Mouse (Mus musculus): ENCODE results near the gene Nectin2. TPM values are rescaled to one million over a fixed set of nuclear protein-coding genes. Genes with fewer than 3 reads are reported as not detected.
A peak's percentile ranks its signal among the peaks of the same experiment; 100 is the strongest.

Gene Nectin2
- polyA plus RNA-seq, 1 experiment from 2014 or later = 67.1 TPM

DNA sequence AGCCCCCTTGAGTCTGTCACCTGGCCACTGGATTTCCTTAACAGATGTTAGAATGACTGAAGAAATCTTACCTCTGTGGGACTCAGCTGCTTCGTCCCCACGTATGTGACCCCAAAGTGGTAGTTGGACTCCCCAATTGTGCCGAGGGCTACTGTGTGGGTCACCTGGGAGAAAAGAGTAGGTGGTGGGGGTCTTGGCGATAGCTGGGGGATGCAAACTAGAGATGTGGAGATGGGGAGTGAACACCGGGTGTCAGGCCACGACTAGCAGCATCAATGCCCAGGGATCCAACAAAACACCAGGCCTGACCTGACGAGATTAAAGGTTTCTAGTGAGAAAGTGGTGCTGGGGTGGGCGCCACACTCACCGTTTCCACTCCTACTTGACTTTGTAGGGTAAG, 36.7 kb downstream of the Nectin2 start:
- H3K27me3 ChIP-seq = no peaks in the 10 kb centered on the region
- peaks cover 46% of the 10 kb centered on the region for H3K36me3 ChIP-seq
- H3K27ac ChIP-seq = no peak overlapping the region
- WGBS = 88% methylated on average over 9 of the region's 9 CpGs
- H3K4me3 ChIP-seq = no peak overlapping the region
- H3K4me2 ChIP-seq (replicated peaks) = no peak overlapping the region
- no peak for ATAC-seq (ENCODE audit: low FRiP score)
- peaks cover 24% of the 10 kb centered on the region for H3K4me1 ChIP-seq
- no peak overlapping the region for H3K9ac ChIP-seq
- H3K9me3 ChIP-seq (replicated peaks) = no peaks in the 10 kb centered on the region

DNA sequence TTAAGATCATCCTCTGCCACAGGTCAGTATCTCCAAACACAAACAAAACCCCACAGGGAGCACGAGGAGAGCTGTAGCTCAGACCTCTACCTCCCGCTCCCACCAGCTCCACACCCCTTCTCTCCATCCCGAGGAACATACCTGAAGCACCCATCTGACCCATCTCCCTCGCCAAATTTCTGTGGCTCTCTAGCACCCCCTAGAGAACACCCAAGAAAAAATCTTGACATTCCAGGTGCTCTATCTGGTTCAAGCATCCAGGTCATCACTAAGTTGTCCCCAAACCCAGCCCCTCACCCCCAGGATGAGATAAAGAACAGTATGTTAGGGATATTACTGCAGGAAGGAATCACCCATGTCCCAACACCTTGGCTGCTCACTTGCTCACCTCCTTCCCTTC, 37.1 kb downstream of the Nectin2 start:
- no peak overlapping the region for H3K27ac ChIP-seq
- H3K9ac ChIP-seq = no peak overlapping the region
- H3K4me1 ChIP-seq = peaks cover 24% of the 10 kb centered on the region
- ATAC-seq (ENCODE audit: low FRiP score) = no peak
- no peaks in the 10 kb centered on the region for H3K9me3 ChIP-seq (replicated peaks)
- H3K27me3 ChIP-seq = no peaks in the 10 kb centered on the region
- H3K36me3 ChIP-seq = peaks cover 46% of the 10 kb centered on the region
- H3K4me2 ChIP-seq (replicated peaks) = no peak overlapping the region
- no peak overlapping the region for H3K4me3 ChIP-seq
- WGBS = 52% methylated on average over 4 of the region's 4 CpGs

DNA sequence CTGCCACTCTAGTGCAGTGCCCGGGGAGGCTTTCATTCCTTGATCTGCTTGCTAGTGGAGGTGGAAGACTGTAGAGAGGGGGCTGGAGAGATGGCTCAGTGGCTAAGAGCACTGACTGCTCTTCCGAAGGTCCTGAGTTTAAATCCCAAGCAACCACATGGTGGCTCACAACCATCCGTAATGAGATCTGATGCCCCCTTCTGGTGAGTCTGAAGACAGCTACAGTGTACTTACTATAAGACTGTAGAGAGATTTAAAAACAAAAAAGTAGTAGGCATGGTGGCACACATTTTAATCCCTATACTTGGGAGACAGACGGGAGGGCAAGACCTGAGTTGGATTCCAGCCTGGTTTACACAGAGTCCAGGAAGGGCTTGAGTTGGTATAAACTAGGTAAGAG, 37.9 kb downstream of the Nectin2 start:
- Histone ChIP-seq H3K4me3 (no peak overlapping the region), H3K27me3 (no peaks in the 10 kb centered on the region), H3K4me2 (replicated peaks) (no peak overlapping the region), H3K9me3 (replicated peaks) (no peaks in the 10 kb centered on the region), H3K4me1 (peaks cover 24% of the 10 kb centered on the region), H3K27ac (no peak overlapping the region), H3K9ac (no peak overlapping the region), H3K36me3 (peaks cover 51% of the 10 kb centered on the region)
- ATAC-seq (ENCODE audit: low FRiP score) = no peak
- WGBS = 83% methylated on average over 4 of the region's 4 CpGs

DNA sequence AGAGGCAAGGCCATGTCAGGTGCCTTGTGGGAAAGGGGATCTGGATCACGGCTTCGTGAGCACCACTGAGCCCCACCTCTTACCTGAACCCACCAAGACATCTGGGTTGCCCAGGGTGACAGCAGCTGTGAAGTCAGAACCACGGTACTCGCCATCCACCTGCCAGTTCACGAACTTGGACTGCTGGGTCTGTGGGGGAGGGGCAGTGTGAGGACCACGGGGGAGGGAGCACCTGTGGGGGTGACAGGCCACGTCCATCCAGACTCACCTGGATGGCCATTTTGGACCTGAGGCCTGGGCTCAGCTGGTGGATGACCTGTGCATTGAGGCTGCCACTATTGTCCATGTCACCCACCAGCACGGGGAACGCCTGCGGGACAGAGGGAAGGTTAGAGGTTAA, 39.6 kb downstream of the Nectin2 start:
- 93% methylated on average over 10 of the region's 10 CpGs for WGBS
- Histone ChIP-seq H3K36me3 (peaks cover 59% of the 10 kb centered on the region), H3K9me3 (replicated peaks) (no peaks in the 10 kb centered on the region), H3K9ac (no peak overlapping the region), H3K27me3 (no peaks in the 10 kb centered on the region), H3K4me3 (no peak overlapping the region), H3K4me2 (replicated peaks) (no peak overlapping the region), H3K27ac (no peak overlapping the region), H3K4me1 (peaks cover 17% of the 10 kb centered on the region)
- ATAC-seq (ENCODE audit: low FRiP score) = no peak

DNA sequence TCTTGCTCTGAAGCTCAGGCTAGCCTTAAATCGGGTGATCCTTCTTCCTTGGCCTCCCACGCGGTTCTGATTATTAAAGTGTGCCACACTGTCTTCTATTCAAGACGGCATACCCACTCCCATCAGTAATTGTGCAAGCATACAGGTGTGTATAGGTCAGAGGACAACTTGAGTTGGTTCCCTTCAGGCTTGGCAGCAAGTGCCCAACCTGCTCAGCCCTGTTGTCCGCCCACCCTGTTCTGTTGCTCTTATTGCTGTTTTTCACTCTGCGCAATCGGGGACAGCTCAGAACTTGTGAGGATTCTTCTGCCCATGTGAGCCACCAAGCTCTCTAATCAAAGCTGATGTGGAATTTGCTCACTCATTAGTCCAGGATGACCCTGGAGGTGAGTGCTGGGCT, 45.0 kb downstream of the Nectin2 start:
- Histone ChIP-seq H3K36me3 (peaks cover 51% of the 10 kb centered on the region), H3K27ac (no peak overlapping the region), H3K4me1 (peaks cover 4% of the 10 kb centered on the region; the same call in 1 of the 2 replicates), H3K27me3 (no peaks in the 10 kb centered on the region), H3K4me3 (no peak overlapping the region), H3K4me2 (replicated peaks) (no peak overlapping the region), H3K9ac (no peak overlapping the region), H3K9me3 (replicated peaks) (no peaks in the 10 kb centered on the region)
- WGBS = 93% methylated on average over 7 of the region's 7 CpGs
- ATAC-seq (ENCODE audit: low FRiP score) = no peak

DNA sequence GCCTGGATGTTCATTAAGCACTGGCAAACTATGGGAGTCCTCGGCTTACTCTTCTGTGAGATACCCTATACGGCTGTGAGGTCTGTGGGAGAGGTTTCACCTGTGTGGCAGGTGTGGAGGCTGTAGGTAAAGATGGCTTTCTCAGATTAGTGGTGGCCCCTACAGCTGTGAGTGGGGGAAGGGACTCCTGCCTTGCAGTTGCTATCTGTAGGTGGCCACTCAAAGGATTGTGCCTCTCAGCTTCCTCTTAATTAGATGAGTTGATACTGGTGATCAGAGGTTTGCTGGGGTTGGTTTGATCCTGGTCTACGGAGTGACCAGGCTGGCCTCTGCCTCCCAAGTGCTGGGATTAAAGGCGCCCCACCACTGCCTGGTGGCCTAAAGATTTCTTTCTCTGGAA, 45.8 kb downstream of the Nectin2 start:
- Histone ChIP-seq H3K27ac (no peak overlapping the region), H3K4me2 (replicated peaks) (no peak overlapping the region), H3K27me3 (no peaks in the 10 kb centered on the region), H3K36me3 (peaks cover 45% of the 10 kb centered on the region), H3K4me1 (peaks cover 5% of the 10 kb centered on the region), H3K9me3 (replicated peaks) (no peaks in the 10 kb centered on the region), H3K4me3 (no peak overlapping the region), H3K9ac (no peak overlapping the region)
- no peak for ATAC-seq (ENCODE audit: low FRiP score)
- WGBS = 95% methylated on average over 4 of the region's 4 CpGs

DNA sequence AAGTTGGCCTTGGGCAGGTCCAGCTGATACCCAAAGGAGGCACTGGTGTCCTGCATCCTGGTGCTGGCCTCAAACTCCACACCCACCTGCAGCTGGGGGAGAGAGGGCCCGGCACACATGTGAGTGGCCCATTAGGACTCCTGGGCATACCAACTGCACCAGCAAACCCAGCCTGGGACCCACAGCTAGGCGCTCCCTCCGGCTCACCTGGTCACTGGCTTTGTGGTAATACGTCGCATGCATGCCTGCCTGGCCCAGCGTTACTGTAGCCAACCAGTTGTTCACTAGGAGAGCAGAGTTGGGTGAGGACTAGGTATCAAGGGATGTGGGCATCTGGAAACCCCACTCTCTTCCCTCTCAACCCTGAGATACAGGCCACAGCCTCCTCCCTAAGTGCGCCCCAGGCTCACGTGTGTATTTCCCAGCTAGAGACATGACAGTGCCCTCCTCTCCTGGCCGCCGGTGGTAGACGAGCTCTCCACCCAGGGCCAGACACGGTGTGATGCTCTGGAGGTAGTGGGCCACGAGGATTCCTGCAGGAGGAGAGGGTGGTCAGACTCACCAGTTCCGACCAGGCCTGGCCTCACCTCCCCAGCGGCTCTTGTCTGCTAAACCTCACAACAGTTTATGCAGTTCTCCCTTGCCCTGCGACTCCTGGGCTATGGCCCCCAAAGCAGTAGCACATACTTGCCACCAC, 47.3 kb downstream of the Nectin2 start:
- no peak for ATAC-seq (ENCODE audit: low FRiP score)

DNA sequence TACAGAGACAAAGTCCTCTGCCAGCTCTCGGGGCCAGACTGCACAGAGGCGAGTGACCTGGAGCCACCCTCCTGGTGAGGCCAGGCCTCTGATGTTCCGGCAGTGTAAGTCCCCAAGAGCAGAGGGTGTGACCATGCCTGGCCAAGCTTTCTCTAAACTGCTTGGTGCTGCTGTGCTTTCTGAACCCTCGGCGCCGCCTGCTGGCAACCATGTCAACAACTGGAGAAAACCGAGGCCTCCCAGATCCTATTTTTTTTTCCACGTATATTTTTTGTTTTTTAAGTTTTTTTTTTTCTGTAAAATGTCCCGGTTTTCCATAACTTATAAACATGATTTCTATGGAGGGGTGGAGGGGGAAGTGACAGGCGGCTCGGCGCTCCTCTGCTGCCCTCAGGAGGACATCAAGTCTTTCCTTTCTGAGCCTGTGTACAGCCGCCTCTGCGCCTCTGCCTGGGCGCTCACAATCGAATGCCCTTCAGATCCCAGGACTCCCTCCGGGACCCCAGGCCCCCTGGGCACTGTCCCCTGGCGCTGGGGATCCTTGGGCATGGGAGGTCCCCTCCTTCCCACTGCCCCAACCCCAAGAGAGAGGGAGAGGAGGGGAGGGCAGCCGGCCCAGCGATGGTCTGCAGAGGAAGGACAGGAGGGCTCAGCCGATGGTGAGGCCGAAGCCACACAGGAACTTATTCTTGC, 49.1 kb downstream of the Nectin2 start:
- H3K36me3 ChIP-seq = peaks cover 24% of the 10 kb centered on the region
- peaks cover 21% of the 10 kb centered on the region for H3K4me1 ChIP-seq
- H3K4me2 ChIP-seq (replicated peaks) = 0 out of 2 replicates have a peak overlapping the region, but pooled peaks have one; percentile 7
- no peaks in the 10 kb centered on the region for H3K27me3 ChIP-seq
- H3K27ac ChIP-seq = 0 out of 2 replicates have a peak overlapping the region, but pooled peaks have one; percentile 57
- no peak overlapping the region for H3K4me3 ChIP-seq
- WGBS = 29% methylated on average over 22 of the region's 22 CpGs
- H3K9ac ChIP-seq = 0 out of 2 replicates have a peak overlapping the region, but pooled peaks have one; percentile 13
- H3K9me3 ChIP-seq (replicated peaks) = peaks cover 8% of the 10 kb centered on the region; the same call in 1 of the 2 replicates
- ATAC-seq (ENCODE audit: low FRiP score) = 0 out of 2 replicates have a peak, but pooled peaks have one; percentile 39

More for the DNA sequence above, 47.3 kb downstream of the Nectin2 start:
- no peak overlapping the region for H3K9ac ChIP-seq
- no peak overlapping the region for H3K4me2 ChIP-seq (replicated peaks)
- no peaks in the 10 kb centered on the region for H3K27me3 ChIP-seq
- peaks cover 33% of the 10 kb centered on the region for H3K36me3 ChIP-seq
- 96% methylated on average over 16 of the region's 16 CpGs for WGBS
- H3K4me3 ChIP-seq = no peak overlapping the region
- no peak overlapping the region for H3K27ac ChIP-seq
- peaks cover 20% of the 10 kb centered on the region for H3K4me1 ChIP-seq
- no peaks in the 10 kb centered on the region for H3K9me3 ChIP-seq (replicated peaks)

DNA sequence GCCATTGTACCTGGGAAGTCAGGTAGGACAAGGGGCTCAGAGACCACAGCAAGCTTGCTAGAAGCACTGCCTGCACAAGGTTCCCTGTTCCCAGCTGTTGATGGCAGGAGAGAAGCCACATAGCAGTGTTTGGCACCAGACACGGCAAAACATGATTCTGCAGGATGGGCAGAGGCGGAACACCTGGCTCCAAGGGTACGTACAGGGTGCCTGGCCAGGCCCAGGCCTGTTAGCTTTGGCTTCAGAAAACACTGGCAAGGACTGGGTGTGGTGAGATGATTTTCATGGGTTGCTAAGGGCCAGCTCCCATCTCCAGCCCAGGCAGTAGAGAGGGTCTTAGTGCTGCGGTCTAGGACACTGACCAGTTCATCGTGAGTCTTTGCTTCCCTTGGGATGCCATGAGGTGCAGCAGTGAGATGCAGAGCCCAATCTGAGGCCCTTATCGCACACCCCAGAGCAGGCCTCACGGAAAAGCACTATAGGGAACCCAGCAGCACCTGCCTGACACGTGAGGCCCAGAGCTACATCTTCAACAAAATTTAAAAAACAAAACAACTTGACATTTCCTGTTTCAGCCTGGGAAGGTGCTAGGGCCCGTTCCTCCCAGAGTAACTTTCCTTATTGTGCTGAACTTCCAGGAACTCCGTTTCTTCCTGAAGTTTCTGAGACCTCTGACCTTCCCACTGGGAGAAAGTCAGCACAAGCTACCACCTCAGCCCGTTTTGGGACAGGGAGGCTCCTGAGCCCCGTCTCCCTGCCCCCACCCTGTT, 49.8 kb downstream of the Nectin2 start:
- 60% methylated on average over 12 of the region's 12 CpGs for WGBS
- H3K9me3 ChIP-seq (replicated peaks) = peaks cover 8% of the 10 kb centered on the region; the same call in 1 of the 2 replicates
- H3K4me1 ChIP-seq = peaks cover 21% of the 10 kb centered on the region
- no peaks in the 10 kb centered on the region for H3K27me3 ChIP-seq
- H3K36me3 ChIP-seq = peaks cover 23% of the 10 kb centered on the region; the same call in 1 of the 2 replicates
- 0 out of 2 replicates have a peak overlapping the region, but pooled peaks have one; percentile 7 for H3K4me2 ChIP-seq (replicated peaks)
- H3K9ac ChIP-seq = no peak overlapping the region
- no peak for ATAC-seq (ENCODE audit: low FRiP score)
- H3K4me3 ChIP-seq = no peak overlapping the region
- H3K27ac ChIP-seq = no peak overlapping the region; the same call in 1 of the 2 replicates

DNA sequence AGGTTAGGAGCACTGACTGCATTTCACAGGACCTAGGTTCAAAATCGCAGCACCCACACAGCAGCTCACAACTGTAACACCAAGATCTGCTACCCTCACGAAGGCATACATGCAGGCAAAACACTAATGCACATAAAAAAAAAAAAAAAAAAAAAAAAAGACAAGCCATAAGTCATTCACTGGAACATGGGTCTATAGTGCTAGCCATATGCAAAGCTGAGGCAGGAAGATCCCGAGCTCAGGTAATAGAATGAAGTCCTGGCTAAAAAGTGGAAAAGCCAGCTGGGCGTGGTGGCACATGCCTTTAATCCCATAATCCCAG, 50.5 kb downstream of the Nectin2 start:
- H3K9me3 ChIP-seq (replicated peaks) = peaks cover 8% of the 10 kb centered on the region; the same call in 1 of the 2 replicates
- no peak overlapping the region for H3K4me2 ChIP-seq (replicated peaks)
- no peaks in the 10 kb centered on the region for H3K27me3 ChIP-seq
- ATAC-seq (ENCODE audit: low FRiP score) = no peak
- 79% methylated on average over 4 of the region's 4 CpGs for WGBS
- no peak overlapping the region for H3K4me3 ChIP-seq
- peaks cover 23% of the 10 kb centered on the region; the same call in 1 of the 2 replicates for H3K36me3 ChIP-seq
- H3K9ac ChIP-seq = no peak overlapping the region
- peaks cover 21% of the 10 kb centered on the region for H3K4me1 ChIP-seq
- no peak overlapping the region for H3K27ac ChIP-seq

DNA sequence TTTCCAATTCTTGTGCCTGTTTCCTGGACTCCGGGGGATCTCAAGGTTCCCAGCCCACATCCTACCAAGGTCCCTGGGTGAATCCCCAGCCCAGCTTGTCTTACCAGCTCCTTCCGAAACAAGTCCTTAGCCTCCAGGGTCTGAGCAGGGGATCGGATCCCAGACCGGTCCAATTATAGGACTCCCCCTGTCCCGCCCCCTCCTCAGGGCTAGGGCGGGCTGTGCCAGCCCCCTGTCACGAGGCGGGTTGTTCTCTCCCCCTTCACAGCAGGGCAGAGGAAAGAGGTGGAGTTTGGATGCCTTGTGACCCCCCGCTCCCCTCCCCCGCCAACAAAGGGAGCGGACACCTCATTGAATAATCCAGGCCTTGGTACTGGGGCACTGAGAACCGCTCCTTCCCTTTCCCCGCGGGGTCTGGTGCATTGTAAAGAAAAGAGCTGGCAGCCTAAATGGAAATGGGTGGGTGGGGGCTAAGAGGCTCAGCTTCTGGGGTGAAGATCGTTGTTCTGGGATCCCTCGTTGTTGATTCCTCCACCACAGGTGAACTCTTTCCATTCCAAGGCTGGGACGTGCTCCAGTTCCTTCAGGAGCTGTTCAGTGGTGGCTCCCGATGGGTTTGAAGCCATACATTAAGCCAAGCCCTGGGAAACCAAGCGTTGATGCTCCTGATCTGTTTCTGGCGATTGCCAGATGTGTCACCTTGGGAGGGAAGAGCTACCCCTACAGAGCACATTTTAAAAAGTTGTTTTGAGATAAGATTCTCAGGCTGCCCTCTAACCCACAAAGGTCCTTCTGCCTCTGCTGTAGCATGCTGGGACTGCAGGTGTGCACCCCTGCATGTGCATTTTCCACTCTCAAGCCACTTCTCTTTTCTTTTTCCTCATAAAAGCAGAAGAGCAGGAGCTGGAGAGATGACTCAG, 51.1 kb downstream of the Nectin2 start, which contains the start of gene Apoe:
Apoe (minus strand) TSS at position 282 of the 920 bp plus-strand sequence.
- Histone ChIP-seq H3K36me3 (peaks cover 21% of the 10 kb centered on the region; the same call in 1 of the 2 replicates), H3K4me1 (peaks cover 21% of the 10 kb centered on the region), H3K27ac (no peak within 1 kb of the TSS), H3K27me3 (no peaks in the 10 kb centered on the region), H3K4me3 (peak within 1 kb of the TSS; percentile 31), H3K9ac (peak within 1 kb of the TSS; percentile 62), H3K4me2 (replicated peaks) (peak within 1 kb of the TSS; percentile 69), H3K9me3 (replicated peaks) (peaks cover 8% of the 10 kb centered on the region; the same call in 1 of the 2 replicates)
- WGBS = 2% methylated on average over 20 of the region's 20 CpGs
- ATAC-seq (ENCODE audit: low FRiP score) = peak; percentile 56
